Mouse (Mus musculus): ENCODE measurements around the gene Ripor2.

DNA sequence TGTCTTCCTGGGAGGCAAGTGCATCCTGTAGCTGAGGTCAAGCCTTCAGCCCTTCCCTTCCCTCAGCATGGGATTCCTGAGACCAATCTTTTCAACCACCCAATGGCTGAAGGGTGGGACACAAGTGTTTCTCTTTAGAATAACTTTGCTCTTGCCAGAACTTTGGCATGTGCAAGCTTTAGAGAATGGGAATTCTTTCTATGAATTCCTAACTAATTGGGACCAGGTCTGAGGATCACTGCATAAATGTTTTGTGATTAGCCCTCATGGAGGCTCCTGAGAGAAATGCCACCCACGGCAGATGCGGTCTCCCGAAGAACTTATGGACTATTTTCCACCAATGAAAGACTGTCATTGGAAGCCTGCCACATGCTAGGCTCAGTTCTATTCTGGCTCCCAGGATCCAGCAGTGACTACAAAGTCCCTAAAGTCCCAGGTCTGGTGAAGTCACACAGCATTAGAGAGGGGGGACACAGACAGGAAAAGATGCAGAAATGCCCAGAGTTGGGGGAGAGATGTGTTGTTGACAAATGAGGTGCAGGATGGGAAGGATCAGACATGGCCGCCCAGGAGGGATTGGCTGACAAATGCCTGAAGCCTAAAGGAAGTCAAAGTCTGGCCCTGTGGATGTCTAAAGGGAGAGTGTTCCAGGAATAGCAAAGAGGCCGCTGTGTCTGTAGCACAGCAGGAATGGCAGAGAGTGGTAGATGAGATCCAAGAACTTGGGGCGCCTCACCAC, 44.9 kb downstream of the Ripor2 start:
- no peak for TF ChIP-seq GATA1 (IDR thresholded peaks at IDR 0.05; ENCODE audit: low read length)
- no peak for TF ChIP-seq TAL1 (IDR thresholded peaks at IDR 0.05; ENCODE audit: low read length)

Measured in erythroblast, embryonic 14.5 days (primary cell).